Mouse (Mus musculus): ENCODE data around the gene Cdc14a.

Cdc14a gene

GRCm38 (mm10) chr3:116227383-116227782 lies 196.4 kb downstream of the Cdc14a start:
- DNase-seq (ENCODE audit: extremely low read depth, insufficient read length, low spot score) = no peak

- no peak for DNase-seq (ENCODE audit: extremely low read depth, insufficient read length, low spot score)
Measured at GRCm38 (mm10) chr3:116226915-116227314, 196.9 kb downstream of the Cdc14a start.

Measured in 3134 (cell line).